Mouse (Mus musculus) heart, postnatal 4 days (tissue): ENCODE results near the gene Fbxl12. TPM values are rescaled to one million over a fixed set of nuclear protein-coding genes. Genes with fewer than 3 reads are reported as not detected.
"Not testable (repeated sequence)": the region's sequence is repeated elsewhere in the genome, so short reads cannot be mapped to it uniquely, and the experiment has no call there.

Source experiments
- DNase-seq: peaks from one replicate; pipeline ENCODE4 v3.0.0; 2021
- total RNA-seq, 2 experiments: library from RNA; stranded (reverse); gene quantifications; 2 replicates each; pipeline ENCODE4 v1.2.3; 2021

Fbxl12 gene
- total RNA-seq, 2 experiments from 2014 or later, result 16.1 to 16.5 TPM

DNA sequence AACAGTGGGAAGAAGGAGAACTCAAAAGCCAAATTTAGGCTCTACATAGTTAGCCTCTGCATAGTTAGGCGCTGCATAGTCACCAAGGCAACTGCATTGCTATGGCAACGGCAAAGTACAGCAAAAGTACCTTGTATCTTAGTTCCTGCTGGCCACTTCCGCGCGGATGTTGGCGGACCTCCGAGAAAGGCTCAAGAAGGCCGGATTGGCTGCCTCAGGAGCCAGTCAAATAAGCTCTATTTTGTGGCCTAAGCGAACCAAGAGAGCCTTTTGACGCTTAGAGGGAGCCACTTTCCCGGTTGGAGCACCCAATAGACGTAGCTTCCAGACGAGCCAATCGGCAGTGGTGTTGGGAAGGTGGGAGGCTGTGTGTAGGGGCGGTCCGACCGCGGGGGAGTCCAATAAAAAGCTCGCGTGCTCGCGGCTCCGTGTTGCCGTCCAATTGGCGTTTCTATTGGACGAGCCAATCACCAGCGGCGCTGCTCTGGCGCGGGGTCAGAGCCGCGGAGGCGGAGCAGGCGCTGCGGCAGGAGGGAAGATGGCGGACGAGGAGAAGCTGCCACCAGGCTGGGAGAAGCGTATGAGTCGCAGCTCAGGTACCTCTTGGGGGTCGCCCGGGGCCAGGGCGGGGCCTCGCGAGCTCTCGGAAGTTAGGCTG, 7.2 kb upstream of the Fbxl12 start, which contains the start of gene Pin1:
TSS of gene Pin1 (plus strand) at position 494 of the 658 bp plus-strand sequence.
- peak; percentile 98 for DNase-seq

DNA sequence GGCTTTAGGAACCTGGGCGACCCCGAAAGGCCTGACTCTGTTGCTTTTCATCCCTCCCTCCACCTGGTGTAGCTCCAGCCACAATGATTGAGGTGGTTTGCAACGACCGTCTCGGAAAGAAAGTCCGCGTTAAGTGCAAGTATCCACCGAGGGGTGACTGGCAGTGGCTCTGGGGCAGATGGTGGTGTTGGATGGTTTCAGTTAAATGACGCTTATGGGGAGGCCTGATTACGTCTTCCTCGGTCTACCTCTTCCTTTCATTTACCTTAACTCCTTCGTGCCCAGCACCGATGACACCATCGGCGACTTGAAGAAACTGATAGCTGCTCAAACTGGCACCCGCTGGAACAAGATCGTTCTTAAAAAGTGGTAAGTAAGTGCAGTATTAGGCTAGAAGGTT, 554 bp upstream of the Fbxl12 start:
- DNase-seq, result no peak

DNA sequence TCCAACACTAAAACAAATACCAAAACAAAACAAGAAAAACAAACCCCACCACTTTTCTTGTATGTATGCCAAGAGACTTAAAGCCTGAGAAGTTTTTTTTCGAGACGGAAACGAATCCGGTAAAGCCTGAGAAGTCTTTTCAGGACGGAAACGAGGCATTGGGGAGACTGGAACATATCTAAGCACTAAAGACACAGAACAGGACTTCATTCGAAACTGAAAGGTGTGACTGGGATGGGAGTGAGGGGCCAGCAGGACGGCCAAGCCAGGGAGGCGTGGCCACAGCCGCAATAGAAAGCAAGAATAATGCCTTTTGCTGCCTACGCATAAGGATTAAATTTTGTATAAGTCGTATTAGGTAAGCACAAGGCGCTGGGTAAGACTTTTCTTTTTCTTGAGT, 786 bp downstream of the Fbxl12 start:
- DNase-seq, result no peak

DNA sequence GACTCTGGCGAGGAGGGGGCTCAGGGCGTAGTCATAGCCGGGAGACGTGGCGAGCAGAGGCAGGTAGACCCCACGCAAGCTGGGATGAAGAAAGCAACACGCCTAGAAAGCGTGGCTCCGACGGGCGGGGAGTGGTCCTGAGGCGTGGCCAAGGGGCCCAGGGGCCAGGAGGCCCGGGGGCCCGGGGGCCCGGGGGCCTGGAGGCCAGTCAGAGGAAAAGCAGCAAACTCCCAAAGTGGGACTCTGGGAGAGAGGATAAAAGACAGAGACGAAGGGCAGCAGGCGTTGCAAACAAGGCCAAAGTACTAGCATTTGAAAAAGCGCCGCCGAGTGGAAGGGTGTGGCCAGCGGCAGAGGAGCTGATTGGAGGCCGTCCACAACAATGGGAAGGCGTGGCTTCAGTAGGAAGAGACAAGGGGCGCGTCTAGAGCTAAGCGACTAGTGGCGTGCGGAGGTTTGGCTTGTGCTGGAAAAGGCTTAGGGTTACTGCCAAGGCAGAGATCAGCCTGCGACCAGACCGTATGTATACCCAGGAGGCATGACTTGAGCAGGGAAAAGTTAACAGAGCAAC, 1.6 kb downstream of the Fbxl12 start:
- peak; percentile 92 for DNase-seq

DNA sequence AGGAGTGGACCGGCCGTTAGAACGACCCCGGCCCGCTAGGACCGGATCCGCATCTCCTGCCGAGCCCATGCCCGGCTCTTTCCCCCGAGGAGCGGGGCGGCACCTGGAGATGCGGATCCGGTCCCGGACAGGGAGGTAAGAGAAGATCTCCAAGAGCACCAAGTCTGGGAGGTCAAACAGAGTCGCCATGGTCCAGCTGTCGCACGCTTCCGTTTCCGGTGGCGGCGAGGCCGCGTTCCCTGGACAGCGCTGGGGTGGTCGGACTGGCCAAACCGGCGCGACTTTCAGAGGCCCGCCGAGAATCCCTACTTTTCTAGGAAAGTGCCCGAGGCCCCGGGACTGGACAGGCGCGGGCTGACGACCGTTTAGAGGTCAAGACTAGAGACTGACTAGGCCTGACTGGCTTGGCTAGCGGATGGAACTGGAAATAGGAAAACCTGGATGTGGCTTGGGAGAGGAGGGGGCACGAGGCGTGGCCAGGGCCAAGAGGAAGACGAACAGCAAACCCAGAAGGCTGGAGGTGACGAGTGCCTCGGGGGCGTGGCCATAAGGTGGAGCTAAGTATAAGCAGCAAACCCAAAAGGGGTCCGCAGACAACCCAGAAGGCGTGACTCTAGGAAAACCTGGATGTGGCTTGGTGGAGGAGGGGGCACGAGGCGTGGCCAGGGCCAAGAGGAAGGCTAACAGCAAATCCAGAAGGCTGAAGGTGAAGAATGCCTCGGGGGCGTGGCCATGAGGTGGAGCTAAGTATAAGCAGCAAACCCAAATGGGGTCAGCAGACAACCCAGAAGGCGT, 2.3 kb downstream of the Fbxl12 start, which contains the start of gene Ubl5:
TSS of gene Ubl5 (plus strand) at position 778 of the 795 bp plus-strand sequence.
- peak; percentile 94 for DNase-seq

DNA sequence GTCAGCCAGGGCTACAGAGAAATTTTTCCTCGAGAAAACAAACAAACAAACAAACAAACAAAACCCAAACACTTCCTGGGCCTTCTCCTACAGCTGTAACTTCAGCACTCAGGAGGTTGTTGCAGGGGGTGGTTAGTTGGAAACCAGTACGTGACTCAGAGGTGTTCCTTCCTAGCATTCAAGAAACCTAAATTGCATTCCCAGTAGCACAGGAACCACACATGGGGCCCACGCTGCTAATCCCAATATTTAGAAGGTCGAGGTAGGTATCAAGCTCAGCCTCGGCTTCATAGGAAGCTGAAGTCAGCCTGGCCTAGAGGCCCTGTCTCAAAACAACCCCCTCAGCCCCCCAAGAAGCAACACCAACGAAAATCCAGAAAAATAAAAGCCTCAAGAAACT, 3.1 kb downstream of the Fbxl12 start:
- peak; percentile 3 for DNase-seq

DNA sequence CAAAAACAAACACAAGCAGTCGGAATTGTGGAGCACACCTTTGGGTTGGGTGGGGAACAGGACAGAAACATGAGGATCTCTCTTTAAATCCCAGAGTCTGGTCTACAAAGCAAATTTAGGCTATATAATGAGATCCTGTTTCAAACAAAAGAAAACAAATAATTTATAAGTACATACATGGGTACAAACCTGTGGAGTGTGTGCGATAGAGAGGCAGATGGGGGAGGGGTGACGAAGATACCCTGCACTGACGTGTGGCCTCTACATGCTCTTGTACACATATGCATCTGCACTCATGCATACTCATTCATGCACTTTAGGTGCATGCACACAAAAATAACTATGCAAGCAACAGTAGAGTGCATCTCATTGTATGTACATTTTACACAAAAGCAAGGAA, 5.1 kb downstream of the Fbxl12 start:
- no peak for DNase-seq

DNA sequence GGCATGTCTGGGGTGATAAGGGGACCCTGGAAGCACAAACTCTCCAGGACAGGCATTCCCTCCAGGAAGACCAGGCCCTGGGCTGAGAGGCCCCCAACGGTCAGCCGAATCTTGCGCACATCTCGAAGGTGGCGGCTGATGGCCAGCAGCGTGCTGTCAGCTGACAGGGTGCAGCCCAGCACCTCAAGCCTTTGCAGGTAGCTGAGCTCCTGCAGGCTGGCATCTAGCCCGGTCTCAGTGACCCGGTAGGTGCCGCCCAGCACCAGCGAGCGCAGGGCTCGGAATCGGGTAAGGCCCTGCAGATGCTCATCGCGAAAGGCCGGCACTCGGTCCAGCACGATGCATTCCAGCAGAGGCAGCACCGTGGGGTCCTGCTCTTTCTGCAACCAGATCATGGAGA, 6.0 kb downstream of the Fbxl12 start:
- DNase-seq, result peak; percentile 4

DNA sequence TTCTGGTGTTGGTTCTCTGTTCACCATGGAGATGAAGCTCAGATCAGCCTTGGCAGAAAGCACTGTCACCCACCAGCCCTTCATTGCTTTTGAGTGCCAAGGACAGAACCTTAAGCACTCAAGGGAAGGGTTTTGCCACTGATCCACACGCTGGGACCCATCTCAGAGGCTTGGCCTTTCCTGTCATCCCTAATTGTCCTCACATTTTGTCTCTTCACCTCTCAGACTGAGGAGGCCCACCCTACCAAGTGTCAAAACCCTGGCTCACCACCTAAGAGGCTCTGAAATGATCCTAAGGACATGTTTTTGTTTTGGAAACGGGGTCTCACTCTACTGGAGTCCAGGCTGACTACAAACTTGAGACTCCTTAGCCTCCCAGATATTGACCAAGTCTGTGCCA, 7.8 kb downstream of the Fbxl12 start:
- no peak for DNase-seq

DNA sequence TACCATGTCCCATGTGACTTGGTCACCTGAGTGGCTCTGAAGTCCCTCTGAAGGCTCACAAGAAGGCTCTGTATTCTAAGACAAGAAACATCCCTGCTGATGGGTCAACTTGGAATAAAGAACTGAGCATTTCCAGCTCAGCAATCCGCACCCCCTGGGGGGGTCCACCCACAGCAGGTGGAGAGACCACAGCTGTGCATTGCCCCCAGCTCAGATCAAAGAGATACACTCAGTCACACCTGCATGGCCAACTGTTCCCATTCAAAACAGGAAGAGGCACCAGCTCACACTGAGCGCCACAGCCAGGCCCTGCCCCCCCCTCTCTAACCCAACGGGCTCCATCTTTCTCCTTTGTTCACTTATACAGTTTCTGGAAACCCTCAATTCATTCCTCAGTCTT, 8.3 kb downstream of the Fbxl12 start:
- DNase-seq, result peak; percentile 5

DNA sequence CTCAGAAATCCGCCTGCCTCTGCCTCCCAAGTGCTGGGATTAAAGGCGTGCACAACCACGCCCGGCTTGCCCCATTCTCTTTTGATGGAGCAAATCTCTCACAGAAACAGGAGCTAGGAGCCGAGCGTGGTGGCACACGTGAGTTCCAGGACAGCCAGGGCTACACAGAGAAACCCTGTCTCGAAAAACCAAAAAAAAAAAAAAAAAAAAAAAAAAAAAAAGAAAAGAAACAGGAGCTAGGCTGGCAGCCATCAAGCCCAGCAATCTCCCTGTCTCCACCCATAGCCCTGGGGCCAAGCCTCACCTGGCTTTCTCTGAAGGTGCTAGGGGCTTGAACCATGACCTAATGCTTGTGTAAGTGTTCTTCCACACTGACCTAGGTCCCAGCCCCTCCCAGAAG, 8.9 kb downstream of the Fbxl12 start:
- not testable (repeated sequence) for DNase-seq

DNA sequence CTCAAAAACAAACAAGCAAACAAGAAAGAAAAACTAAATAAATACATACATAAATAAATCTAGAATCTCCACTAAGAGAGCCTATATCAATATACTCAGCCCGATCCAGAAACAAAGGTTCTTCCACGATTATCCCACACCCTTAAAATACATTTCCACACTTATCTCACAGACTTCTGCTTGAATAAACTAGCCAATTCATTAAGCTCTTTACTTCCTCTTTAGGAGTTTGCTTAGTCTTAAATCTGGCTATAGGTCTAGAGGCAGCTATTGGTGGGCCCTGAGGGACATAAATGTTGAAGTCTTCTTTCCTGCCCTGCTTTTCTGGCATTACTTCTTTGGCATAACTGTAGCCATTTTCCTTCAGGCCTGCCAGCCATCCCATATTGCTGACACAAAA, 13.2 kb downstream of the Fbxl12 start:
- DNase-seq, result no peak

DNA sequence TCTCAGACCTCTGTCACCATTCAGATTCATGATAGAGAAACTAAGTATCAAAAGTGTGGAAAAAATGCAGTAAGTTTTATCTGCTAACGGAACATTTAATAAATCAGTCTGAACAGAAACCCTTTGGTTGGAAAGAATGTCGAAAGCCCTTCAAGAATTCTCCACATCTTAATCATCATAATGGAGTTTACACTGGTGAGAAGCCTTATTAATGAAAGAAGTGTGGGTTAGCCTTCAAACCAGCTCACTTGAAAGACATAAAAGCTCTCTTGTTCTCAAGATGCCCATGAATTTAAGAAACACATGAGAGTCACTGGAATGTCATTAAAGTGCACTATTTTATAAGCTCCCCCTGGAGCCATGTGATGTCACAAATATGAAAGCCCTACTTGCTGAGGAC, 27.9 kb downstream of the Fbxl12 start:
- no peak for DNase-seq

DNA sequence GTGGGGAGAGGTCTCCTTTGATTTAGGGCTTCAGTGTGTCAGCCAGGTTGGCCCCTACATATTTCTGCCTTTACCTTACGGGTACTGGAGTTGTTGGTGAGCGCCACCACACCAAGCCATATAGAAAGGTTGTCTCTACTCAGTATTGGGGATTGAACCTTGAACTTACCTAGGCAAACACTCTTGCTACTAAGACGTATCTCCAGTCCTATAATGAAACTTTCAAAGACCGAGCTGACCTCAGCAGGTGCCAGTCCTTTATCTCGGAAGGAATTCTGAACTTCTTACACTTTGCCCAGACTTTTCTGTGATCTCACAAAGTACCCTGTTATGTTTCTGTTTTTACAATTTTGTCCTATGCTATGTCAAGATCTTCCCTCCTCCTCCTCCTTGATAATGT, 32.6 kb downstream of the Fbxl12 start:
- no peak for DNase-seq

DNA sequence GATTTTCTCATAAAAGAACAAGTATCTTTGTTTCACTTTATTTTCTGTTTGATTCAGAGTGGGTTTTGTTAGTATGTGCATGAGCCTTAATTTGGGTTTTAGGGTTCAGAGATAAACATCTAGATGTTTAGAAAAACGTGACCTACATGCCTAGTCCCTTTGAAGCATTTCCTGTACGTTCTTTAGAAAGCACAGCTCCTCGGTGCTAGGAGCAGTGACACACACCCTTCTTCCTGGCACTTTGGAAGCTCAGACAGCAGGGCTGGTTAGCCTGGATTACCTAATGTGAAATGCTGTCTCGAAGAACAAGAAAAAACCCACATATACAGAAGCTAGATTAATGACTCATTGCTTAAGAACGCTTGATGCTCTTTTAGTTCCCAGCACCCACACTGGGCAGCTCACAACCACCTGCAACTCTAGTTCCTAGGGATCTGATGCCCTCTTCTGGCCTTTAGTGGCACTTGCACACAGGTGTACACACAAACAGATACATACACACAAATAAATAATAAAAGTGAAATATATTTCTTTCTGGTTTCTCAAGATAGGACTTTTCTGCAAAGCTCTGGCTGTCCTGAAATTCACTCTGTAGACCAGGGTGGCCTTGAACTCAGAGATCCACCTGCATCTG, 34.6 kb downstream of the Fbxl12 start:
- no peak for DNase-seq

DNA sequence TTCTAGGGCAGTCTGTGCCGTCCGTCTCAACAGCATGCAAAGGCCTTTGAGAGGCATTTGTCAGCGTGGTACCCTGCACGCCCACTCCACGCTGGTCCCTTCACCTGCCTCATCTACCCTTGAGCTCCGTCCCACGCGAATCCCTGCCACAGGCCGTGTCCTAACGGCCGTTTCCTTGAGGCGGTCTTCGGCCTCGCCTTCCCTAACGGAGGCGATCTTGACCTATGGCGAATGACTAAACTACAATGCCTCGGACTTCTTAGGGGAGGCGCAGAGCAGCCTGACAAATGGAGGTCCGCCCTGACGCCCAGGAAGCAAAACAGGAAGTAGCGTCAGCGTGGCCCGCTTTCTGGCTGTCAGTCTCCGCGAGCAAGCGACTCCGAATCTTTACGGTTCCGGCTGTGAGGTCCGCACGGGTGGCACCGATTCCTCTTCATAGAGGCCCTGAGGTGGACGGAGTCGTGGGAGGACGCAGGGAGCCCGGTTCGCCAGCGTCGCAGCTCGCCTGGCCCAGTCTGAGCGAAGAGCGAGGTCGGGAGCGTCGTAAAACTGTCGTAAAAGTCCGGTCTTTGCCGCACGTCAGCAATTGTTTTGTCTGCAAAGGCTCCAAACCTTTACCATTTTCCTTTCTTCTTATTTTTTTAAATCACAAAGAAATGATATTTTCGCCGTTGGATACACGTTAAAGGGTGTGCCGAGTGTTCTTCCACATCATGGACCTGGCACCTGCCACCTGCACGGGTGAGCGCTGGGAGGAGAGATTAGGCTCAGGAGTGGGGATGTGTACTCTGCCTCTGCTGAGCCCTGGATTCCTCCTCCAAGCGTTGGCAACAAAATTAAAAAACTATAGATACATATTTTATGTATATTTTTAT, 37.2 kb downstream of the Fbxl12 start:
- DNase-seq, result peak; percentile 84

DNA sequence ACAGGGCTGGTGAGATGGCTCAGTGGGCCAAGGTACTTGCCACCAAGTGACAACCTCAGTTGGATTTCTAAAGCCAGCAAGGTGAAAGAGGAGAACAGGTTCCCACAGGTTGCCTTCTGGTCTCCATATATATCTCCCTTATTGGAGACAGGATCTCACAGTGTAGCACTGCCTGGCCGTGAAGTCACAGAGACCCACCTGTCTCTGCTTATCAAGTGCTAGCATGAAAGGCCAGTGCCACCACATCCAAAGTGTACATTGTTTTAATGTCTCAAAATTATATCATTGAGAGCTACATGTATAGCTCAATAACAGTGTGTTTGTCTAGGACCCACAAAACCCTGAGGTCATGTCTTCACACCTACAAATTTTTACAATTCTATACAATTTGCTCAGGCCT, 38.3 kb downstream of the Fbxl12 start:
- DNase-seq, result no peak

DNA sequence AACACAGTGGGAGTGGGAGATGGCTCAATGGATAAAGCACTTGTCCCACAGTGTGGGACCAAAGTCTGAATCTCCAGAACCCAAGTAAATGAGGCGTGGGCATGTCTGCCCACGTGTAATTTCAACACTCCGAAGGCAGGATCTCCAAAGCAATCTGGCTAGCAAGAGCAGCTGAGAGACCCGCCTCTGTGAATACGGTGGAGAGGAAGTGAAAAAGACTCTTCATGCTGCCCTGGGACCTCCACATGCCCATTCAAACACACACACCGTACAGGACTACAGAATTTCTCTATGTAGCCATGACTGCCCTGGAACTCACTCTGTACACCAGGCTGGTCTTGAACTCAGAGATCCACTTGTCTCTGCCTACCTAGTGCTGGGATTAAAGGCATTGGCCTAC, 43.3 kb downstream of the Fbxl12 start:
- no peak for DNase-seq

DNA sequence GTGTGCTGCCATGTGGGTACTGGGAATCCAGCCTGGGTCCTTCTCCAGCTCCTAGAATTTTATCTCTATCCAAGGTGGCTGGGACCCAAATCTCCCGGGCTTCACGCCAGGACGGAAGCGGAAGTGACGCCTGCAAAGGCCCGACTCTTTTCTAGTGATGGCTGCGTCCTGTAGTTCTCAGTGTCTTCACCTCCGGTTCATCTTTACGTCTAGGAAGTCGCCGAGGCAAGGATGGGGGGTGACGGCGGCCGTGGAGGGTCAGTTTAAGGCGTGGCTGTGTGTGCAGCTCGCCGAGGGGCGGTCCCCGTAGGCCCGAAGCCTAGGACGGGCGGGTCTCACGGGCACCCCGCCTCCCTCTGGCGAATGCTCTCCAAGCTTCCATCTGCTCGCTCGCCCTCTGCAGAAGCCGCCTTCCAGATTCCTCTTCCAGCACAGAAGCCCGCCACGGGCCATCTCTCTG, 63.4 kb downstream of the Fbxl12 start, which contains the start of gene Zfp846:
TSS of gene Zfp846 (plus strand) at position 117 of the 460 bp plus-strand sequence.
- peak; percentile 98 for DNase-seq

DNA sequence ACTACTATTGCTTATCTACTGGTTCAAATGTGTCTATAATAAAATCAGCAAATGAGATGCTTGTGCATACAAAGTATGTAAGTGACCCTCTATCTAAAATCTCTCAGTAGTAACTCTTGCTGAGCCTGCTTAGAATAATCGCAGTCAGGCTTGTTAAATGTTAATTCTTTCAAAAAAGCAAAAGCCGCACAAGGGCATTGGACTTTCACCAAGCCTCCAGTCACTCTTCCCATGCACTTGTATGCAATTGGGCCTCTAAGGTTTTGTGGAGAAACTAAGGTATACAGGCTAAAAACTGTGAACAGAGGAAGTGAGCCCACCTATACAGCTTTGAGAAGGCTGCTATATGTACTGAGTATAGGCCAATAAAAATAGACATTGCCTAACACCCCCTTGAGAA, 68.0 kb downstream of the Fbxl12 start:
- no peak for DNase-seq

DNA sequence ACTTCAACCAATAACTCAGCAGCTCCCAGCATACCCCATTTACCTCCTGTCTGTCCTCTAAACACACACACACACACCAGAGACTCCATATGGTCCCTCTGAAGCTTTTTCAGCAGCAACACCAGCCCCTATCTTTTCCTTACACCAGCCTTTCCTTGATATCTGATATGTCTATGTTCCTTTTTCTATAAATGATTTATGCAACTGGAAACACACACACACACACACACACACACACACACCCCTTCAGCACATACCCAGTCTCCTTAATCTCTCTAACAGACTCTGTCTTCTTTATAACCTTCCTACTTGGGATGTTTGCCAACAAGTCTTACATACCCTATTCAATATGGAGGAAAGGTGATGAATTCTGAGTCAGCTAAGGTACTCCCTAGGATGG, 73.5 kb downstream of the Fbxl12 start:
- no peak for DNase-seq
